Mouse (Mus musculus): ENCODE data around the gene Traf3ip3.
A peak's percentile ranks its signal among the peaks of the same experiment; 100 is the strongest.

Gene Traf3ip3

GRCm38 (mm10) chr1:193207503-193207902 lies 6.0 kb upstream of the Traf3ip3 start, which contains the start of gene Lamb3:
Lamb3 (plus strand) TSS chr1:193207699.
- DNase-seq (ENCODE audit: low read depth, low spot score), result no peak

- no peak for DNase-seq (ENCODE audit: low read depth, low spot score)
Observed at GRCm38 (mm10) chr1:193205431-193205830, 3.9 kb upstream of the Traf3ip3 start.

GRCm38 (mm10) chr1:193203821-193204220 lies 2.3 kb upstream of the Traf3ip3 start:
- DNase-seq (ENCODE audit: low read depth, low spot score), result peak; percentile 70

GRCm38 (mm10) chr1:193200640-193201382 lies 692 bp downstream of the Traf3ip3 start:
- DNase-seq (ENCODE audit: low read depth, low spot score), result no peak

GRCm38 (mm10) chr1:193198312-193198711 lies 3.2 kb downstream of the Traf3ip3 start:
- DNase-seq (ENCODE audit: low read depth, low spot score), result no peak

GRCm38 (mm10) chr1:193197494-193198205 lies 3.9 kb downstream of the Traf3ip3 start:
- DNase-seq (ENCODE audit: low read depth, low spot score), result no peak

GRCm38 (mm10) chr1:193195169-193195810 lies 6.2 kb downstream of the Traf3ip3 start:
- no peak for DNase-seq (ENCODE audit: low read depth, low spot score)

- no peak for DNase-seq (ENCODE audit: low read depth, low spot score)
Observed at GRCm38 (mm10) chr1:193194416-193195140, 6.9 kb downstream of the Traf3ip3 start.

GRCm38 (mm10) chr1:193191675-193192283 lies 9.7 kb downstream of the Traf3ip3 start:
- no peak for DNase-seq (ENCODE audit: low read depth, low spot score)

GRCm38 (mm10) chr1:193189771-193190170 lies 11.7 kb downstream of the Traf3ip3 start:
- DNase-seq (ENCODE audit: low read depth, low spot score), result no peak

- DNase-seq (ENCODE audit: low read depth, low spot score), result no peak
Observed at GRCm38 (mm10) chr1:193189151-193189621, 12.3 kb downstream of the Traf3ip3 start.

- DNase-seq (ENCODE audit: low read depth, low spot score), result no peak
Observed at GRCm38 (mm10) chr1:193188257-193188656, 13.2 kb downstream of the Traf3ip3 start.

- DNase-seq (ENCODE audit: low read depth, low spot score), result no peak
Observed at GRCm38 (mm10) chr1:193181104-193181503, 20.4 kb downstream of the Traf3ip3 start.

- no peak for DNase-seq (ENCODE audit: low read depth, low spot score)
Observed at GRCm38 (mm10) chr1:193174143-193174733, 27.3 kb downstream of the Traf3ip3 start.

- DNase-seq (ENCODE audit: low read depth, low spot score), result no peak
Observed at GRCm38 (mm10) chr1:193173810-193174129, 27.7 kb downstream of the Traf3ip3 start.

GRCm38 (mm10) chr1:193172991-193173809 lies 28.3 kb downstream of the Traf3ip3 start:
- peak; percentile 98 for DNase-seq (ENCODE audit: low read depth, low spot score)

- DNase-seq (ENCODE audit: low read depth, low spot score), result no peak
Observed at GRCm38 (mm10) chr1:193169856-193170255, 31.6 kb downstream of the Traf3ip3 start.

GRCm38 (mm10) chr1:193169228-193169627 lies 32.3 kb downstream of the Traf3ip3 start:
- DNase-seq (ENCODE audit: low read depth, low spot score), result no peak

GRCm38 (mm10) chr1:193167746-193168145 lies 33.8 kb downstream of the Traf3ip3 start, which contains the start of gene A130010J15Rik:
A130010J15Rik (plus strand) TSS chr1:193168046.
- no peak for DNase-seq (ENCODE audit: low read depth, low spot score)
